Mouse (Mus musculus) mammary gland, adult 2 months (tissue): ENCODE measurements around the gene Txk. TPM values are rescaled to one million over a fixed set of nuclear protein-coding genes. Genes with fewer than 3 reads are reported as not detected.

ENCODE experiments used
- polyA plus RNA-seq: library from polyadenylated mRNA; depleted of rRNA; stranded (reverse); fragments of >200 nt; gene quantifications from 2 replicates; pipeline ENCODE4 v1.2.3, GENCODE M21; 2012; ENCODE audit warnings: low replicate concordance; rRNA removed

Txk gene
- polyA plus RNA-seq, result 2.1 and 2.9 TPM in 2 replicates

GRCm38 (mm10) chr5:72752585-72752984 is at the start of gene Txk:
TSS of gene Txk (minus strand) at chr5:72752777.

DNA sequence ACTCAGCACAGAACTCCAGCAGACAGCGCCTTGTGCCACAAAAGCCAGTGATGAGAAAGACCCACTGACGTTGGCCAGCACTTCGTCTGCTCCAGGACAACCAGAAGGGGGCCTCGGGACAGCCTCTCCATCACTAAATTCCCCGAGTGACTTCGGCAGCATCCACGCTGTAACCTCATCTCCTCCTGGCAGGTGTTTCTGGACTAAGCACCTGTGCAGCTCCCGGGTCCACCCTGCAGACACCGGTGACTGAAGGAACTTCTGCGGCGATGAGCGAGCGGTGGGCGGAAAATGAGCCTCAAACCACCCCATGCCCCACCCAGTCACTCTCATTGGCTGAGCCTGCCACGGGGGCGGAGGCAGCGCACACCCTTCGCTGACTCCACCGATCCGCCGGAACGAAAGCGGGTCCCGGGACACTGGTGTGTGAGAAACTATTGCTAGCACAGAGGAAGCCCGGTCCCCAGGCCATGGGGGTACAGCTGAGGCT is 105.1 kb downstream of the Txk start, which contains the start of gene Nipal1:
TSS of gene Nipal1 (plus strand) at position 378 of the 490 bp plus-strand sequence.

Other genes starting within 250 kb of the Txk start
- not detected in 2 replicates for gene Corin, start 248.3 kb downstream of the Txk start, polyA plus RNA-seq
- 3.9 and 6.5 TPM in 2 replicates for gene Nfxl1, start 193.1 kb downstream of the Txk start, polyA plus RNA-seq
- gene Zar1, start 171.5 kb downstream of the Txk start, polyA plus RNA-seq, result not detected in 2 replicates
- not detected in 2 replicates for gene Gm5868, start 165.2 kb downstream of the Txk start, polyA plus RNA-seq
- 0.07 TPM in 2 replicates for gene Cnga1, start 108.5 kb downstream of the Txk start, polyA plus RNA-seq
- gene Nipal1, start 105.0 kb downstream of the Txk start, polyA plus RNA-seq, result 0.95 and 1.2 TPM in 2 replicates
- 5.3 and 7.1 TPM in 2 replicates for gene Tec, start 115.7 kb upstream of the Txk start, polyA plus RNA-seq
- gene Slain2, start 161.5 kb upstream of the Txk start, polyA plus RNA-seq, result 14.5 and 27.2 TPM in 2 replicates
- not detected in 2 replicates for gene Gm10135, start 221.9 kb upstream of the Txk start, polyA plus RNA-seq